Mouse (Mus musculus) hindbrain, embryonic 12.5 days (tissue): Measurements from ENCODE around the gene Slc39a5. TPM values are rescaled to one million over a fixed set of nuclear protein-coding genes. Genes with fewer than 3 reads are reported as not detected.

Experiments used
- microRNA-seq: library from miRNA; unstranded; fragments of <30 nt; microRNA quantifications from one replicate; pipeline ENCODE4, GENCODE M21; 2017
- polyA plus RNA-seq: library from polyadenylated mRNA; unstranded; fragments of >200 nt; fragmentation: Nextera tagmentation; extraction: Ambion mirVana; gene quantifications from 2 replicates; pipeline ENCODE4 v1.2.1, GENCODE M21; 2016

Gene Slc39a5
- polyA plus RNA-seq, 1 experiment from 2014 or later = 0.43 TPM

Small RNAs within 50 kb of the gene (microRNA-seq; reads per million reads assigned to microRNA genes)
- gene Gm25361 = not detected
- gene Gm26308 = not detected
- not detected for gene Mir6914
- gene Mir6915 = 1.9 reads per million

Other genes starting within 250 kb of the Slc39a5 start
- gene Rbms2, start 220.9 kb downstream of the Slc39a5 start, polyA plus RNA-seq = 22.5 and 25.5 TPM in 2 replicates
- 0.61 and 0.70 TPM in 2 replicates for gene Gls2, start 206.8 kb downstream of the Slc39a5 start, polyA plus RNA-seq
- 24.5 and 25.6 TPM in 2 replicates for gene Spryd4, start 189.4 kb downstream of the Slc39a5 start, polyA plus RNA-seq
- gene Mip, start 175.4 kb downstream of the Slc39a5 start, polyA plus RNA-seq = not detected in 2 replicates
- gene Timeless, start 169.2 kb downstream of the Slc39a5 start, polyA plus RNA-seq = 46.2 and 53.7 TPM in 2 replicates
- gene Apon, start 147.1 kb downstream of the Slc39a5 start, polyA plus RNA-seq = 0.34 and 0.40 TPM in 2 replicates
- gene Apof, start 132.6 kb downstream of the Slc39a5 start, polyA plus RNA-seq = not detected in 2 replicates
- 23.1 and 26.5 TPM in 2 replicates for gene Stat2, start 130.7 kb downstream of the Slc39a5 start, polyA plus RNA-seq
- gene Il23a, start 102.5 kb downstream of the Slc39a5 start, polyA plus RNA-seq = 0.22 TPM in 1 of 2 replicates, not detected in the other
- 33.5 and 34.1 TPM in 2 replicates for gene Pan2, start 97.9 kb downstream of the Slc39a5 start, polyA plus RNA-seq
- gene Cnpy2, start 78.8 kb downstream of the Slc39a5 start, polyA plus RNA-seq = 242 and 244 TPM in 2 replicates
- gene Cs, start 63.5 kb downstream of the Slc39a5 start, polyA plus RNA-seq = 207 and 208 TPM in 2 replicates
- gene Coq10a, start 32.2 kb downstream of the Slc39a5 start, polyA plus RNA-seq = 31.7 and 32.8 TPM in 2 replicates
- 13.6 and 13.7 TPM in 2 replicates for gene Ankrd52, start 24.1 kb downstream of the Slc39a5 start, polyA plus RNA-seq
- 102 and 104 TPM in 2 replicates for gene Nabp2, start 10.3 kb upstream of the Slc39a5 start, polyA plus RNA-seq
- gene Rnf41, start 10.4 kb upstream of the Slc39a5 start, polyA plus RNA-seq = 60.8 and 61.4 TPM in 2 replicates
- gene Smarcc2, start 58.0 kb upstream of the Slc39a5 start, polyA plus RNA-seq = 195 and 215 TPM in 2 replicates
- 836 and 860 TPM in 2 replicates for gene Myl6, start 92.9 kb upstream of the Slc39a5 start, polyA plus RNA-seq
- 2.9 and 3.3 TPM in 2 replicates for gene Myl6b, start 97.5 kb upstream of the Slc39a5 start, polyA plus RNA-seq
- 28.9 and 30.9 TPM in 2 replicates for gene Esyt1, start 124.6 kb upstream of the Slc39a5 start, polyA plus RNA-seq
- 20.8 TPM in 2 replicates for gene Zc3h10, start 146.5 kb upstream of the Slc39a5 start, polyA plus RNA-seq
- 2,172 and 2,716 TPM in 2 replicates for gene Rpl41, start 148.1 kb upstream of the Slc39a5 start, polyA plus RNA-seq
- gene Pa2g4, start 164.8 kb upstream of the Slc39a5 start, polyA plus RNA-seq = 140 and 143 TPM in 2 replicates
- gene Erbb3, start 188.4 kb upstream of the Slc39a5 start, polyA plus RNA-seq = 9.8 and 11.7 TPM in 2 replicates
- gene Rps26, start 225.5 kb upstream of the Slc39a5 start, polyA plus RNA-seq = 418 and 515 TPM in 2 replicates
- 8.7 and 9.8 TPM in 2 replicates for gene Ikzf4, start 244.8 kb upstream of the Slc39a5 start, polyA plus RNA-seq